Mouse (Mus musculus) layer of hippocampus, postnatal 14 days (tissue): ENCODE measurements at regions not wholly inside any gene's neighbourhood (a gene's known extent, or its start where the extent isn't known, plus 50 kb on each side); places are given as distances from the start of the nearest gene placed in this dataset.

Experiments
- DNase-seq, 2 experiments: peaks; one replicate each; pipeline ENCODE4 v3.0.0; 2021 to 2022; ENCODE audit warnings: low spot score in 2 of 2, mixed read lengths in 1 of 2

DNA sequence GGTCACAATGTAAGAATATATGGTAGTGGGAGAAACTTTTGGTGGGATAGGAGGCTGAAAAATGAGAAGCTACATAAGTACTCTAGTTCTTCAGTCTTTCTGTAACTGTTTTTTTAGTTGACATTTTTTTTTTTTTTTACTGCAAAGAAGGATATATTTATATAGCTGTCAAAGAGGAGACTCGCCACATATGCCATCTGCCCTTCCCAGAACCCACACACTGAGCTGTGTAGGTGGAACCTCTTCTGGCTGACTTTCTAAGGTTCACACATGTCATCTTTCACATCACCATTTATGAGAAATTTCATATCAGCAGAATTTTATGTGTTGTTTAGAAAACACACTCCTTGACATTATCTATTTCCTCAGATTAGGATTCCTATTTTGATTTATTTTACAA is 574.7 kb downstream of the Gm37988 start:
- peak in 1 of 2 experiments; percentile 5 for DNase-seq
